Mouse (Mus musculus): ENCODE results near the gene Mreg.

Gene Mreg

DNA sequence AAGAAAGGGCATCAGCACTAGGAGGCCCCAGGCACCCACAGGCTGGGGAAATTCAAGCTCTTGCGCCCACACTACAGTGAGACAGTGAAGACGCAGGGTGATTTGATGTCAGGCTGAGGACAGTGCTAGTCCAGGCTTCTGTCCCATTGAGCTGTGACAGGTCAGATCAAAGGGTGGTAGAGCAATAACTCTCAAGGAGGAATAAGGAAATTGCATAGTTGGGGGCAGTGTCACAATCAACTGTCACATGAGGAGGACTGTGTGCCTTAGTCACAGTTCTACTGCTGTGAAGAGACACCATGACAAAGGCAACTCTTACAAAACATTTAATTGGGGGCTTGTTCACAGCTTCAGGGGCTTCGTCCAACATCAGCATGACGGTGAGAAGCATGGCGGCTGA, 16.0 kb downstream of the Mreg start:
- no peak for DNase-seq (ENCODE audit: low read depth, low spot score)

DNA sequence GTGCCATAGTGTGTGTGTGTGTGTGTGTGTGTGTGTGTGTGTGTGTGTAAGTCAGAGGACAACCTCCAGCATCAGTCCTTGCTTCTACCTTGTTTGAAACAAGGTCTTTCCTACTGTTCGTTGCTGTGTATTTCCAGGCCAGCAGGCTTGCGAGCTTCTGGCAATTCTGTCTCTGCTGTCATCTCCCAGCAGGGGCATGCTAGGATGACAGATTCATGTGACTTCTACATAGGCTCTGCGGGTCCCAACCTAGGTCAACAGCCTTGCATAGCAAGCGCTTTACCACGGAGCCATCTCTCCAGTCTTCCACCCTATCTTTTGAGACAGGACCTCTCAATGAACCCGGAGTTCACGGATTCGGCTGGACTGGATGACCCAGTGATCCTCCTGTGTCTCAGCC, 20.7 kb downstream of the Mreg start:
- DNase-seq (ENCODE audit: low read depth, low spot score), result no peak

DNA sequence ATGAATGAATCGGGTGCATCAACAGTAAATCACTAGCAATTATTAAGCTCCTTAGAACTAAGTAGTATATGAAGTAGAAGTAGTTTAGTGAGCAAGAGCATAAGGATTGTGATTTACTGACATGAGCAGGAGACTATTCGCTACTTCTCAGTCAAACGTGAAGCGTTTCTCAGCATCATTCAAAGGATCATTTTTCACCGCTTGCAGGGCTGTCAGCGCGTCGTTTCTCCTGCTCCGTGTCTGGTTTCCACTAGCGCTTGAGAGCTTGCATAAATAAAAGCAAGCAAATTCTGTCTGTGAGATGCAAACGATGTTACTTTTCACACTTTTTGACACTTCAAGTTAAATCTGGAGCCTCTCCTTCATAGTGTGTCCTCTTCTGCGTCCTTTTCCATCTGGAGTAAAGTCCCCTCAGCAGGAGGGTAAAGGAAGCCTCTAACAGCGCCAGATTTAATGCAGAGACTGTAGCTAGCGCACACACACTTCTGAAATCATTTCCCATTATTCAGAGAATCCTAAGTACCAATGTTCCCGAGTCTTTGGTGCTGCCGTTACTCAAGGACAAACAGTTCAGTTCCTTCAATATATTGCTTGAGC, 23.9 kb downstream of the Mreg start:
- DNase-seq (ENCODE audit: low read depth, low spot score), result no peak

DNA sequence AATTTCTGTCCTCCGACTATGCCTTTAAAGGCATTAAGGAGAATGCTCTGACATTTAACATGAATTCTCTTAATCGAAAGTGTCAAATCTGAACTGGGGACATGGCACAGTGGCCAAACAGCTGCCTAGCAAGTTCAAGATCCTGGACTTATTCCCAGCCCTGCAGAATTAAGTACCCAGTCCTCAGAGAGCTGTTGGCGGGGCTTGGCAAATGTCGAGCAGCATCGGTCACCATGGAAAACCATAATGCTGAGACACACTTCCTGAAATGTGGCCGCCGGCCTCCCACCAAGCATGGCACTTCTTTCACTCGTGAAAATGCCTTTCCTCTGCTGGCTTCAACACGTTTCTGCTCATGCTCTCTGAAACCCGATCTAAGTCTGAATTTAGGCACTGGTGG, 24.6 kb downstream of the Mreg start:
- DNase-seq (ENCODE audit: low read depth, low spot score), result no peak

DNA sequence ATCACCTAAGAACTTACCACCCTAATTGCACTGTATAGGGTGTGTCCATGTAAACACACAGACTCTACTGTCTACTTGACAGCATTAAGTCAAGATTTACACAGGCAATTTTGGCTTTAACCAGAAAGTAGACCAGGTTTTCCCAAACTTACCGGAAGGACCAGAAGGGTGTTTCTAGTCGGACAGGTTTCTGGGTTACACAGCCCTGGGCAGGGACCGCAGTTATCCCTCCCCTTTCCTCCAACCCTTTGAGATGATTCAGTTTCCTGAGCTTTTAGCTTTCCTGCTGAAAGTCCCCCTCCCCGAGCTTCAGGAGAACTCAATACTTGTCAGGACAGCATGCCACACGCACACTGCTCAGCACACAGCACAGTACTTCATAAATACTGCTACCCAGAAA, 26.0 kb downstream of the Mreg start:
- DNase-seq (ENCODE audit: low read depth, low spot score), result no peak

DNA sequence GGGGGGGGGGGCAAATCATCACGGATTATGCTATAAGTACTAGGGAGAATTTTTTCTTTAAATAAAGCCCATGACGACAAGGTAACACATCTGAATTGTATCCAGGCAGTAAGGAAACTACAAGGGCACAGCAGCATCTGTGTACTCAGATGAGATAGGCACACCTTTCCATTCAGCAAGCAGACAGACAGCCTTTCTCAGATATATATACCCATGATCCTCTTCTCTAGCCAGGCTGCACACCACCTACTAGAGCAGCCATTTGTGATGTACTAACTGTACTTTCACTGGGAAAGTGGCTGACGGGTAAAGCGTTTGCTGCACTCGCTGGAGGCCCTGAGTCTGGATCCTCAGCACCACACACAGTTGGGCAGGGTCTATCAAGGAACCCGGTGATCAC, 28.6 kb downstream of the Mreg start:
- no peak for DNase-seq (ENCODE audit: low read depth, low spot score)

DNA sequence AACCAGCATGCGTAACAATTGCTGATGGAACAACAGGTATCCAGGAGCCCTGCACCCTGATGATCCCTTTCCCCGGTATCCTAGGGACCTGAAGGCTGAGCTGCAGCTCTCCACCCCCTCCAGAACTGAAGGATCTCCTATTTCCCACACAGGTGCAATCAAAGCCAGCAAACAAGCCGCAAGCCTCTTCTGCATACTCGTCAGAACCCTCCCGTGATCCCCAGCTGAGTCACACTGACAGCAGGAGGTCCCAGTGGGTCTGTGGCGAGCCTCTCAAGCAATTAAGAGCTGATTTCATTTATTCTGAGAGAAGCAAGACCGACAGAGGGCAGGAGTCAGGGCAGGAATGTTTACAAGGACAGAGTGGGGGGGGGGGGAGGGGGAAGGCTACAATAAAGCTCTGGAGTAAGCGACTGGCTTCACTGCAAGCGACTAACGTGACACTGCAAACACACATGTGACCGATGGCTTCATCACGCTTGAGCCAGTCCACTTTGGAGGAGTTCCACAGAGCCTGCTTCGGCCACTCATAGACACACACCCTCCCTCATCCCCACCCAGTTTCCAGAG, 29.1 kb downstream of the Mreg start:
- no peak for DNase-seq (ENCODE audit: low read depth, low spot score)

DNA sequence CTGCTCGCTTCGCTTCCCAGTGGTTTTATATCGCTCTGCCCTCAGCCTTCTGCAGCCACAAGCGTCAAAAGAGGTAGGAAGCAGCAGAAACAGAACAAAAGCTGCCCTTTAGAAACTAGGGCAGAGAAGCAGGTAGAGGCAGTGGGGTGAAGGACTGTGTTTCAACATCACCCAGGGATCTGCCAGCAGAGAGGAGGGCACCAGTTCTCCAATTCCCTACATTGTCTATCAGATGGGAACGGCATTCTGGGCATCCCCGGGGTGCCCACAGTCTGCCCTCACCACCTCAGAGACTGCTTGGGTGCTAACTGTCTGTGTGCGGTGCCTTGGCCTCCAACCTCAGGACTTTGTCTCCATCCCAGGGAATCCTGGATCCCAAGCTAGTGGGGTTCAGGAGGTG, 32.2 kb downstream of the Mreg start:
- no peak for DNase-seq (ENCODE audit: low read depth, low spot score)

DNA sequence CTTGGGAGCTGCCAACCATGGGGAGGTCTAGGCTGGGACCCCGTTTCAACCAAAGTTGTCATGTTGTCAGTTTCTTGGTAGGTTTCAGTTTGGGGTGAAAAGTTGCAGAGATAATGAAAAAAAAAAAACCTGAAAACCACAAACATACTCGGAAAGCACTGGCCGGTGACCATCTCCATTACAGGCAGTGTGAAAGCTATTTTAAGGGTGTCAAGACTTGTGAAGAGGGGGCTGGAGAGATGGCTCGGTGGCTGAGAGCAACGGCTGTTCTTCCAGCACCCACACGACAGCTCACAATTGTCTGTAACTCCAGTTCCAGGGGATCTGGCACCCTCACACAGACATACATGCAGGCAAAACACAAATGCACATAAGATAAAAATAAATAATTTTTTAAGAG, 35.9 kb downstream of the Mreg start:
- DNase-seq (ENCODE audit: low read depth, low spot score), result no peak

DNA sequence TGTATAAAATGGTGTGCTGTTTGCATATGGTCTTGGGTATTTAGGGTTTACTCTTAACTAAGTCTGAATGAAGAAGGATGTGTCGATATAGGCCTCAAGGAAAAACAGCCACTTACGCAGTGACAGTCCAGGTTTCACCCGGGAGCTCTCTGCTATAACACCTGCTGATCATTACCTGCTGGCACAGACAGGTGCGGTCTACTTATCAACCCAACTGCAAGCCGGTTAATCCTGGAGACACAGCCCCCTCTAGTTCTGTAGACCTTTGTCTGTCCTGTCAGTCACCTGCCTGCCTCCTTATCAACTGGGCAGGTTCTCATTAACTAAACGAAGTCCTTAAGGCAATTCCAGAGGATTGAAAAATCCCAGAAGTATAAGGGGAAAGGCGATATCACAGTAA, 37.9 kb downstream of the Mreg start:
- no peak for DNase-seq (ENCODE audit: low read depth, low spot score)

DNA sequence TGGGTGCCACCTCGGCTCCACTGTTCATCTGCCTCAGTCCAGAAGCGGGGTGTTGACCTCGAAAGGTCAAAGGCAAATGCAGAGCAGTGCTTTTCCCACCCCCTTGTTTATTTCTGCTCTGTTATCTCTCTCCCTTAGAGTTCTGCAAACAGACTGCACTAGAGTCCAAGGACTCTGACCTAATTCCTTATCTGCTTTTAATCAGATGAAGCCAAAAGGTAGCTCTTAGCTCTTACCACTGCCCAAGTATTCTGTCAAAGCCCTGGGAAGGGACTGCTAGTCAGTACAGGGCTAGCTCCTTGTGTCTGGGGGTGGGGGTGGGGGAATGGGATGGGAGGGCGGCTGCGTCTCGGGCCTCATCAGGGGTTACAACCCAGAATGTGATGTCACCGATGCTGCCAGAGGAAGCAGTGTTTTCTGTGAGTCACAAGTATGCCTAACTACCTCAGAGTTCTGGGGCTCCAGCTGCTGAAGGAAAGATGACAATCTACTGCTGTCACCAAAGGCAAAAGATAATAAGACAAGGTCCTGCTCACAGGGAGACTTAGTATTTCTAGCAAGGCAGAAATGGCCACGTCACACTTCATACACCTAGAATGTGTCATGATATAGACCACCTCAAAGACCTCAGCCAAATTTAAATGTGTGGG, 38.6 kb downstream of the Mreg start:
- no peak for DNase-seq (ENCODE audit: low read depth, low spot score)

DNA sequence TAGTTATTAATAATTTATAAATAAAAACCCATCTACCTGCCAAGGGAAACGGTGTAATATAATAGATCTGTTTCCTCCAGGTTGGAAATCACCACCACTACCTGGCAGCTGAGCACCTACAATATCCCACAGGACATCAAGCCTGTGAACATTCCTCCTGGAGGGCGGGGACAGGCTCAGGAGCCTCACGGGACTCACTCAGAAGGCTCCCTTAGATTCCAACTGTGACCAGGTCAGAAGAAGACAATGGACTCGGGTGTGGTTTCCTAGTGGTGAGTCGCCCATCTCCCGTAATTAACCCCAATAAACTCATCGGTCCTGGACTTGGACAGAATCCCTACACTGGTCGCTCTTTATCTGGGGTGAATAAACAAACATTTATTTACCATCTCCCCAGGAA, 39.3 kb downstream of the Mreg start:
- DNase-seq (ENCODE audit: low read depth, low spot score), result no peak

DNA sequence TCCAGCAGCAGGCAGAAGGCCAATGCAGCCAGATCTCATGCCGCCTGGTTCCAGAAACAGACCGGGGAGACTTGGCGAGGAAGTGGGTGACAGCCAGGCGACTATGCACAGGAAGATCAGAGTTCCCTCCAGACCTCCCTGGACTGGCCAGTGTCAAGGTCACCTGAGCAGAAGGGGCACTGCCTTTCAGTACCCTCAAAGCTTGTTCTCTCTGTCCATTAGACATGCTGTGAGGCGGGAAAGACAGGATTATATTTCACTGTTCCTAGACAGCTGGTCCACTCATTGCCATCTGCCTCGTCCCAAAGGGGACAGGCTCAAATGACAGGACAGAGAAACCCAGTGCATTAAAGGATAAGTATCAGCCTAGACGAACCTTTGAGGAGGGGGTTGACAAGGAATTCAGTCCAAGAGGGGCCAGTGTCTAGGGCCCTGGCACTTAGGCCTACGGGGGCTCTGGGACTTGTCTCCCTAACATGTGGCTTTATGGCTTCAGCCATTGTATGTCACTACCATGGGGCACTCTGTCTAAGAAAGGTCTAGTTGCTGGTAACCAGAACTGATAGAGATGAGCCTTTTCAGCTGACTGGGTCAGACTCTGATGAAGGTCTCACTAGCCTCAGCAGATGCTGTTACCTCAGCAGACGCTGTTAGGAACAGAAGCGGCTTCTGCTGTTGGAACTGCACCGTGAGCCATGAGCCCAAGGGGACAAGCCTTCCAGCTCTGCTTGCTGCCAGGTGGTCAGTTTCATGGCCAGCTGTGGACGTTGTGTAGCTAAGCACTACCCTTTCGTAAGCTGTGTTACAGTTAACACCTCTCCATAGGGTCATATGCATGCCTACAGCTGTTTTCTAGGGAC, 40.9 kb downstream of the Mreg start:
- no peak for DNase-seq (ENCODE audit: low read depth, low spot score)

DNA sequence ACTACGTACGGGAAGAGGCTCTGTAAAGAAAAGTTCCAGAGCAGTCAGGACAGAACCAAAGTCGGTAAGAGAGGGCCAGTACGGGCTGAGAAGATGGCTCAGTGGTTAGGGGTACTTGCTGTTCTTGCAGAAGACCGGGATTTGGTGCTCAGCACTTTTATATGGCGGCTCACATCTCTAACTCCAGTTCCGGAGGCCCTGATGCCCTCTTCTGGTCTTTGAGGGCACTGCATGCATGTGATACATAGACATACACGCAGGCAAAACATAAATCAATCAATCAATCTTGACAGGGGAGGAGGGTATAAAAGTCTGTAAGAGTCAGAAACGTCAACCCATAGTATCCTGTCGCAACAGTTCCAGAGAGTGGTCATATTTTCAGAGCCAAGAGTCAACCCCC, 45.1 kb downstream of the Mreg start:
- no peak for DNase-seq (ENCODE audit: low read depth, low spot score)

DNA sequence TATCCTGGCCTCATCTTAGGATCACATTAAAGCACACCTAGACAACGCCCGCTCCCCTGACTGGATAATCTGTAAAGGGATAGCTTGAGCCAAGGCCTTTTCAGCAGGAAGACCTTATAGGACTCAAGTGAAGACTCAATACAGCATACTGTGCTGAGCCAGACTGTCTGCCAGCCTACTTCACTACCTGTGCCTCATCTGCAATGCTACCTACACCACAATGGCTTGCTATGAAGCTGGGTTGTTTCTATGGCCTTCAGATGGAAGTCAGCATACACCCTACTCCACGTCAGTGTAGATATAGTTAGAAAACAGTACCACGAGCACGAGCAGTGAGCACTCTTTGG, 45.7 kb downstream of the Mreg start:
- no peak for DNase-seq (ENCODE audit: low read depth, low spot score)

DNA sequence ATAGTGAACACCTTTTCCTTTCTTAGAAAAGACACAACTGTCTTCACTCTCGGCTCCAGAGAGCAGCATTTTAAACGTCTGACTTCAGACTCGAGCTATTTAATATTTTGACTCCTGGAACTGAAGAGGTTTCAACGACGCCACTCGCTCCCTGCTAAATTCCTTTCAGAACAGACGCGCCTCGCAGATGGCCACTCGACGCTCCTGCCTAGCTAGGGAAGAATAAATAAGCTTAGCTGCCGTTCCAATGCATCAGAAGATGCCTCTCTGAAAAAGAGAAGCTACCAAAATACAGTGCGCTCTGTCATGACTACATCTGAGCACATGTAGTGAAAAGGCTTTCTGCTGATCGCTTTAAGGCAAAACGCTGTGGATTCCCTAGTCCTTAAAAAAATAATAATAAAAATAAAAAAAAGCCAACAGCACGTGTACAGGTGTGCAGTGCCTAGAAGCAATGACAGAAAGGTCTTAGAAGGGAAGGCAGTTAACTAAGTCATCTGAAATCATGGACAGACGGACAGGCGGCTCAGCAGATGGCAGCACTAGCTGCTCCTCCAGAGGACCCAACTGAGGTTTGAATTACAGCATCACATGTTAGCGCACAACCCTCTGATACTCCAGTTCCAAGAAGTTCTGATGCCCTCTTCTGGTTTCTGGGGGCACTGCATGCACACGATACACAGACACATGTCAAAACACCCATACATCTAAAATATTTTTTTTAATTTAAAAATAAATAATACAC, 46.2 kb downstream of the Mreg start:
- DNase-seq (ENCODE audit: low read depth, low spot score), result peak; percentile 27

DNA sequence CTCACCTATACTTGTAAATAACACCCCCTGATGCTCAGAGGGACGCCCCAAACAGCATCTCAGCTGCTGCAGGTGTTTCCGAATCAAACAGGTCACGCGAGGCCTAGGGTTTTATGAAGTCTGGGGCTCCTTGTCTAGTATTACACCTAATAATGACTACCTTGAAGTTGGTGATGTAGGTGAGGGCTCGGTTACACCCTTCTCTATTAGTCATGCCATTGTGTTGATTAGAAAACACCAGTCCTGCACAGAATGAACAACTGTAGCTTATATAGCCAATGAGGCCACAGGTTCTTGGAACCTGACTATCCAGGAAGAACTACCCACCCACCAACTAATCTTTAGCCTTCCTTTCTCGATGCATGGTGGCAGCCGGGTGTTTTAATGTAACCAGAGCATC, 51.8 kb downstream of the Mreg start:
- no peak for DNase-seq (ENCODE audit: low read depth, low spot score)

DNA sequence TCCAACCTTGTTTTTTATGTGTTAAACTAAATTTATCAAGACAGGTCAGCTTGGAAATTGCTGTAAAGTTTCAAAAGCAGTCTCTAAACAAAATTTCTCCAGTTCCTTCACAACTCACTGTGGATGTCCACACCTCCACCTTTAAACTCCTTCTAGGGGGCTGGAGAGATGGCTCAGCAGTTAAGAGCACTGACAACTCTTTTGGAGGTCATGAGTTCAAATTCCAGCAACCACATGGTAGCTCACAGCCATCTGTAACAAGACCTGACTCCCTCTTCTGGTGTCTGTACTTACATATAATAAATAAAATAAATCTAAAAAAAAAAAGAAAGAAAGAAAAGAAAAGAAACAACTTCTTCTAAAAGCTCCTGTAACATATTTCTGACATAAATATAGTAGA, 67.1 kb downstream of the Mreg start:
- no peak for DNase-seq (ENCODE audit: low read depth, low spot score)

DNA sequence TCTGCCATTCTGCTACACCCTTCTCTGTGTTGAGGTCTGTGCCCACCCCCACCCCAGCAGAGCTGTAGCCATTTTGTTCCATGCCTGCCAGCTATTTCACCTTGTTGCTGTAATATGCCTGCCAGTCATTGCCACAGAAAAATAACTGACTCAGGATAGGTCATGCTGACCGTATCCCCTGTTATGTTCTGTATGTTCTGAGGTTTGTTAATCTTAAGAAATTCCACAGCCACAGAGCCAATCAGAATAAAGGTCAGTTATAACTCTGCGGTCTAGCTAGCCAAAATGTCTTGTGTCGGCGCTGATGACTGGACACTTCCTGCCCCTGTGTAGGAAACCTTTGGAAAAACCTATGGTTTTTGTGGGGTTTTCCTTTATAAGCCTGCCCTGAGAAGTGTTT, 67.7 kb downstream of the Mreg start:
- DNase-seq (ENCODE audit: low read depth, low spot score), result no peak

DNA sequence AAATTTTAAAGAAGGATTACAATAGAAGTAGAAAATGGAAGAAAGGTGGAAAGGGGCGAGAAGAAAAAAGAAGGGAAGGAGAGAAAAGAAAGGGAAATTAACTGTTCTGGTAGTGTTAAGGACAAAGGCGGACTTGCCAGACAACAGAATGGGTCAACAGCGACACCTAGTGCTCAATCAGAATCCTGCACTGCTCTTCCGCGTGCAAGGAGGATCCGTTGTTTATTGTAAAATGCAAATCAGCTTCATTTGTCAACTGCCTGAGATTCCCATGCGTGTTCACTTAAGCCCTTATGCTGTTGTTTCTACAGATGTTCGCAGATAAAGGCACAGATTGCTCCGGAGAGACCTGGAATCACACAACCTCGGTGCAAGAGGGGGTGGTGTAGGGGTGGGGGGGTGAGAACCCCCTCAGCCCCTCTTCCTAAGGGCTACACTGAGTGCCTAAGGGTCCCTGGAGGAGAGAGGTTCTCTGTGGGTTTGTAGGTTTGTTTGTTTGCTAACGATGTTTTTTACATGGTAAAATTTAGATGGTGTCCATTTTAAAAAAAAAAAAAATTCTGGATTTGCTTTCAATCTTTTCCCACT, 70.1 kb downstream of the Mreg start:
- peak; percentile 83 for DNase-seq (ENCODE audit: low read depth, low spot score)

DNA sequence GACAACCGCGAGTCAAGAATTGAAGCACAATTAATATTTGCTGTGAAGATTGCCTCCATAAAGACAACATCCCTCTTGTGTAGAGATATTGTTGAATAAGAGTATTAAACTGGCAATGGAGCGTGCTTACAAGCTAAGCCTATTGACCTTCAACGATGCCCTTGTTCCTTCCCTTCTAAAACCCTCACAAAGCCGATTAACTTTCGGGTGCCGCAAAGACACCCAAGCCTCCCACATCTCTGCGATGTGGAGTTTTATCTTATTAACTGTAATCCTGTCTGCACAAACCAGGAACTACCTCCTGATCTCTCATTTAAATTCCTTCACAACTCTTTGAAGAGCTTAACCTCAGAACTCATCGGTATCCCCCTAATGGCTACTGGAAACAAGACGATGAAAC, 76.0 kb downstream of the Mreg start:
- no peak for DNase-seq (ENCODE audit: low read depth, low spot score)

DNA sequence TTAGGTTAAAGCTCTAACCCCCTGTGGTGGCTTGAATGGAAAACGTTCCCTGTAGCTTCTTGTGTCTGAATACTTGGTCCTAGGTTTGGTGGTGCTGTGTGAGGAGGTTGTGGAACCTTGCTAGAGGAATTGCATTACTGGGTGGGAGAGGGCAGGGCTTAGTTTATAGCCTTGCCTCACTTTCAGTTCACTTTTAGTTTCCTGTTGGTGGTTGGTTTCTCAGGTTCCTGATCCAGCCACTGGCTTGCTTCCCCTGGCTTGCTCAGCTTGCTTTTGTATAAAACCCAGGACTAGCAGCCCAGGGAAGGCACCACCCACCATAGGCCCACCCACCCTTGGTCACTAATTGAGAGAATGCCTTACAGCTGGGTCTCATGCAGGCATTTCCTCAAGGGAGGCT, 77.6 kb downstream of the Mreg start:
- peak; percentile 16 for DNase-seq (ENCODE audit: low read depth, low spot score)

Measured in A20 (cell line).